Mouse (Mus musculus): ENCODE data around the gene Gm17651. TPM values are rescaled to one million over a fixed set of nuclear protein-coding genes. Genes with fewer than 3 reads are reported as not detected.

Gene Gm17651
- polyA plus RNA-seq, 1 experiment from 2014 or later = not detected

DNA sequence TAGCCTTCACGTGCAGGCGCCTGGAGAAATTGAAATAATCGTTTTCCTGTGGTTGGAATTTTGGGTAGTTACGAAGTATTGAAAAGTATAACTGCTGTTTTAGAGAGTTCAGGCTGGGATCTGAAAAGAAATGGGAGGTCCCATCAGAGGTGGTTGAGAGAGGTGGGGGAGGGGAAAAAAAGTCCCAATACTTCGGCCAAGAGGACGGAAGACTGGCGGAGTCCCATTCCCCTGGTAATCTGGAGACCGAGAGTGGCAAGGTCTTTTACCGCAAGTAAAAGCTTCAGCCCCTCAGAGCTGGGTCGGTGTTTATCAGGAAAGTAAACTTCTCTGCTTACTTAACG lies 7.6 kb upstream of the Gm17651 start:
- no peak overlapping the region for H3K27ac ChIP-seq (ENCODE audit: low read depth, low read length)
- no peak for TF ChIP-seq CTCF (IDR thresholded peaks at IDR 0.05; ENCODE audit: low read depth)
- no peak for ATAC-seq
- WGBS = 12% methylated on average over 11 of the region's 11 CpGs
- H3K9ac ChIP-seq (ENCODE audit: low read depth, low read length) = no peak overlapping the region
- H3K4me3 ChIP-seq (ENCODE audit: low read depth, low read length) = peak overlapping the region; percentile 37
- no peaks in the 10 kb centered on the region for H3K27me3 ChIP-seq (replicated peaks; ENCODE audit: control insufficient read depth, insufficient read depth, low read length)
- H3K4me2 ChIP-seq (replicated peaks; ENCODE audit: low read depth) = peak overlapping the region; percentile 78
- no peaks in the 10 kb centered on the region for H3K36me3 ChIP-seq (ENCODE audit: control insufficient read depth, insufficient read depth)
- peaks cover 6% of the 10 kb centered on the region; the same call in 1 of the 2 replicates for H3K4me1 ChIP-seq (replicated peaks; ENCODE audit: control insufficient read depth, insufficient read depth, low read length)
- no peaks in the 10 kb centered on the region for H3K9me3 ChIP-seq (ENCODE audit: control insufficient read depth)

DNA sequence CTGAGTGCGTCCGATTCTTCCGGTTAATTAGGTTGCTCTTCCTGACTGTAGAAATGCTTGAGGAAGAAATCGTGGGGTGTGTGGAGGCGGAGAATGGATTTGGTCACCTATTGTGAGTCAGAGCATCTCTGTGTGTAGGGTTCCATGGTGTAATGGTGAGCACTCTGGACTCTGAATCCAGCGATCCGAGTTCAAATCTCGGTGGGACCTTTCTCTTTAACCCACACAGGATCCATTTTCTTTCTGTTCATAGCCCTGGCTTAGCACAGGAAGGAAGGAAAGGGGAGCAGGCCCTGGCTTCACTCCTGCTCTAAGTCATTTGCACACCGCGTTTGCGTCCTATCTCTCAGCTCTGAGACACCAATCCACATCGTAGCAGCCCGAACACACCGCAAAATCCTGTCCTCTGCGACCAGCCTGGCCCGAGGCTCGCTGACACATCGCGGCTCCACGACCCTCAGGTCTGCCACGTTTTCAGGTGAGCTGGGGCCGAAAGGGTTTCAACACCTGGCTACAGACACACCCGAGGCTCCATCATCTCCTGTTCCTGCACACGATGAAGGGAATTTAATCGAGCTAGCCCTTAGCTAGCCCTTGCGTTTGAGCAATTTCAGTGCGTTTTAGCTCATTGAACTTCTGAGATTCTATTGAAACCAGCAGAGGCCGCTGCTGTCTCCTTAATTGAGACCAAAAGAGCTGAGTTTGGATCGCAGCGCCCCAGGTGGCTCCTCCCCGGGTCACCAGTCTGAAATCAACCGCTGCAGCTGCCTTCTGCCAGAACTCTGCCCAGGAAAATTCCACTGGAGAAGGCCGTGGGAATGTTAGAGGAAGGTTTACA lies 7.0 kb upstream of the Gm17651 start:
- Histone ChIP-seq H3K27ac (ENCODE audit: low read depth, low read length) (peak overlapping the region; percentile 21), H3K9ac (ENCODE audit: low read depth, low read length) (peak overlapping the region; percentile 44), H3K27me3 (replicated peaks; ENCODE audit: control insufficient read depth, insufficient read depth, low read length) (no peaks in the 10 kb centered on the region), H3K4me1 (replicated peaks; ENCODE audit: control insufficient read depth, insufficient read depth, low read length) (peaks cover 6% of the 10 kb centered on the region; the same call in 1 of the 2 replicates), H3K36me3 (ENCODE audit: control insufficient read depth, insufficient read depth) (no peaks in the 10 kb centered on the region), H3K4me3 (ENCODE audit: low read depth, low read length) (peak overlapping the region; percentile 37), H3K9me3 (ENCODE audit: control insufficient read depth) (no peaks in the 10 kb centered on the region), H3K4me2 (replicated peaks; ENCODE audit: low read depth) (peak overlapping the region; percentile 78)
- peak; percentile 34; the same call in 1 of the 2 replicates for ATAC-seq
- 4% methylated on average over 33 of the region's 33 CpGs for WGBS
- TF ChIP-seq CTCF (IDR thresholded peaks at IDR 0.05; ENCODE audit: low read depth) = peak; percentile 83

DNA sequence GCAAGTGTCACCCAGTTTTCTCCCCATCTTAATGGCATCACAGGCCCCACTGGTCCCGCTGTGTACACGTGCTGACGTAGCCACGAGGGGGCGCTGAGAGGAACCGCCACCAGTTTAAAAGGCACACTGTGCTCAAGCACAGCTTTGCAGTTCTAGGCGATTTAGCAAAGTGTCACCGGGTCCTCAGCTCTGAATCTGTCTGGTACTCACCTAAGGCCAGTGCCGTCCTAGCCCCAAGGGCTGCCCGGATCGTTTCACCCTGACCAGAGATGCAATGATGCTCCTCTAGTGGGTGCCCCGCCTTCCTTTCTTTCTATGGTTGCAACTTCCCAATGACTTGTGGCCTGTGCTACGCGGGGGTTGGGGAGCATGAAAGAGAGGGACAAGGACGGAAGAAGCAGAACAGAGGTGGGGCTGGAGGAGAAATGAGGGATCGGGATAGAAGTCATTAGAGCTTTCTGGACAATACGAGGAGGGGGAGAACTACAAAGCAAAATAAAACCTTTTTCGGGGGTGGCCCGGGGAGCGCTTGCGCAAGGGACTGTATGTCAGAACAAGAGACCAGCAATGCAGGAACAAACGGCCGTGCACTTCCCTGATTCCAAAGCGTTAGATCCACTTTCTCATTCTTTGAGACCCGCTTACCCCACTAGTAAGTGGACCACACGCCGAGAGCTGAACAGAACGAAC lies 6.3 kb upstream of the Gm17651 start:
- no peaks in the 10 kb centered on the region for H3K27me3 ChIP-seq (replicated peaks; ENCODE audit: control insufficient read depth, insufficient read depth, low read length)
- peak overlapping the region; percentile 44 for H3K9ac ChIP-seq (ENCODE audit: low read depth, low read length)
- H3K27ac ChIP-seq (ENCODE audit: low read depth, low read length) = peak overlapping the region; percentile 21; the same call in 1 of the 2 replicates
- TF ChIP-seq CTCF (IDR thresholded peaks at IDR 0.05; ENCODE audit: low read depth) = peak; percentile 89
- ATAC-seq = peak; percentile 71
- 9% methylated on average over 28 of the region's 28 CpGs for WGBS
- H3K36me3 ChIP-seq (ENCODE audit: control insufficient read depth, insufficient read depth) = no peaks in the 10 kb centered on the region
- peak overlapping the region; percentile 37 for H3K4me3 ChIP-seq (ENCODE audit: low read depth, low read length)
- H3K9me3 ChIP-seq (ENCODE audit: control insufficient read depth) = no peaks in the 10 kb centered on the region
- H3K4me1 ChIP-seq (replicated peaks; ENCODE audit: control insufficient read depth, insufficient read depth, low read length) = peaks cover 6% of the 10 kb centered on the region; the same call in 1 of the 2 replicates
- peak overlapping the region; percentile 78 for H3K4me2 ChIP-seq (replicated peaks; ENCODE audit: low read depth)

DNA sequence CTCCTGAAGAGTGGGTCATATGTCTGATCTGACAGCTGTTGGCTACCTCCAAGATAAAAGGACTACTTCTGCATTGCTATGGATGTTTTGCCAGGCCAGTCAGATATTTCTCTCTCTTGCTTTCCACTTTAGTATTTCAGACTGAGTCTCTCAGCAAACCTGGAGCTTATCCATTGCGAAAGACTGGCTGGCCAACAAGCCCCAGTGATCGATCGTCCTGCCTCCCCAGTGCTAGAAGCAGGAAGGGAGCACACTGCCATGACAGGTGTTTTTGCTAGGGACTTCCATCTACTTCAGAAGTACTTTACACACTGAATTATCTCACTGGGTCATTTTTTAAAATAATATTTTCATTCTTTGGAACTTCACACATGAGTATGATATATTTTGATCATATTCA lies 3.9 kb upstream of the Gm17651 start:
- H3K4me2 ChIP-seq (replicated peaks; ENCODE audit: low read depth) = no peak overlapping the region
- H3K27me3 ChIP-seq (replicated peaks; ENCODE audit: control insufficient read depth, insufficient read depth, low read length) = no peaks in the 10 kb centered on the region
- no peaks in the 10 kb centered on the region for H3K36me3 ChIP-seq (ENCODE audit: control insufficient read depth, insufficient read depth)
- no peak overlapping the region for H3K27ac ChIP-seq (ENCODE audit: low read depth, low read length)
- whole genome bisulfite sequencing = 86% methylated on average over 3 of the region's 3 CpGs
- H3K9ac ChIP-seq (ENCODE audit: low read depth, low read length) = no peak overlapping the region
- H3K9me3 ChIP-seq (ENCODE audit: control insufficient read depth) = no peaks in the 10 kb centered on the region
- no peak for TF ChIP-seq CTCF (IDR thresholded peaks at IDR 0.05; ENCODE audit: low read depth)
- no peak for ATAC-seq
- no peak overlapping the region for H3K4me3 ChIP-seq (ENCODE audit: low read depth, low read length)
- H3K4me1 ChIP-seq (replicated peaks; ENCODE audit: control insufficient read depth, insufficient read depth, low read length) = peaks cover 6% of the 10 kb centered on the region; the same call in 1 of the 2 replicates

DNA sequence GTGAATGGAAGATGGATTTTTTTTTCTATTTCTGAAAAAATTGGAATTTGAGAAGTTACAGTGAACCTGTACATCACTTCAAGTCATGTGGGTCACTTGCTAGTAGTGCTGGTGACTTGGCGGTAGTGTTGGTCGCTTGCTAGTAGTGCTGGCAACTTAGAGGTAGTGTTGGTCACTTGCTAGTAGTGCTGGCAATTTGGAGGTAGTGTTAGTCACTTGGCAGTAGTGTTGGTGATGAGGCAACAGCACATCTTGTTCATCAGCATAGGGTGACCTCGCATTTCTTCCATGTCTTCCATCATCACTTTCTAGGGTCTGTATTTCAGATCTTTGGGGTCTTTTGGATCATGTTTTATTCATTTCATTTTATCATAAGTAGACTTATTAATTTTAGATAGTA lies 1.6 kb upstream of the Gm17651 start:
- no peaks in the 10 kb centered on the region; the same call in 1 of the 2 replicates for H3K4me1 ChIP-seq (replicated peaks; ENCODE audit: control insufficient read depth, insufficient read depth, low read length)
- no peak overlapping the region for H3K4me2 ChIP-seq (replicated peaks; ENCODE audit: low read depth)
- no peaks in the 10 kb centered on the region for H3K27me3 ChIP-seq (replicated peaks; ENCODE audit: control insufficient read depth, insufficient read depth, low read length)
- no peak overlapping the region for H3K27ac ChIP-seq (ENCODE audit: low read depth, low read length)
- 94% methylated on average over 3 of the region's 3 CpGs for WGBS
- ATAC-seq = no peak
- H3K4me3 ChIP-seq (ENCODE audit: low read depth, low read length) = no peak overlapping the region
- H3K36me3 ChIP-seq (ENCODE audit: control insufficient read depth, insufficient read depth) = 0 out of 2 replicates have a peak, but pooled peaks cover 3% of the 10 kb centered on the region
- no peak overlapping the region for H3K9ac ChIP-seq (ENCODE audit: low read depth, low read length)
- no peak for TF ChIP-seq CTCF (IDR thresholded peaks at IDR 0.05; ENCODE audit: low read depth)
- no peaks in the 10 kb centered on the region for H3K9me3 ChIP-seq (ENCODE audit: control insufficient read depth)

DNA sequence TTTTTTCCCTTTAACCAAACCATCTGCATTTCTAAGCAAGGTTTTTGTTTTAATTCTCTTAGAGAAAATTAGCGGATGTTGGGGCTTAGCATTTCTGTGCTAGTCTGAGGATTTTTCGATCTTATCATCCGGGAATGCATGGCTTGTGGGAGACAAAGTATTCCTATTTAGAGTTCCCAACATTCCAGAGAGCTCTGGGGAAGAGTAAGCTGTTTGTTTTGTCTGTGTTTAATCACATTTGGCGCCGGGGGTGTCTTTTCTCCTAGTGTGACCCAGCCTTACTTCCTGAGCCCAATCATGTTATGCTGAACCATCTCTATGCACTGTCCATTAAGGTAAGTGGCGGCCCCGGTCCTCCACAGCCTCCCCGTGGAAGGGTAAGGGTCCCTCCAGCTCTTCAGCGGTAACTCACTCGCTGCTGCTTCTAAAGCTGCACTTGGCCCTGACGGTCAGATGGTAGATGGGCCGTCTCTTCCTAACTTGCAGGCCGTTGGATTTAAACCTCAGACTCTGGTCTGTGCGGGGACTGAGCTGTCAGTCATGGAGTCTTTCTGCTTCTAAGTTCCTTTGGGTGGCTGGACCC lies 7.3 kb downstream of the Gm17651 start:
- Histone ChIP-seq H3K4me2 (replicated peaks; ENCODE audit: low read depth) (no peak overlapping the region), H3K9me3 (ENCODE audit: control insufficient read depth) (no peaks in the 10 kb centered on the region), H3K4me1 (replicated peaks; ENCODE audit: control insufficient read depth, insufficient read depth, low read length) (no peaks in the 10 kb centered on the region), H3K36me3 (ENCODE audit: control insufficient read depth, insufficient read depth) (peaks cover 45% of the 10 kb centered on the region), H3K27me3 (replicated peaks; ENCODE audit: control insufficient read depth, insufficient read depth, low read length) (no peaks in the 10 kb centered on the region), H3K27ac (ENCODE audit: low read depth, low read length) (no peak overlapping the region), H3K9ac (ENCODE audit: low read depth, low read length) (no peak overlapping the region), H3K4me3 (ENCODE audit: low read depth, low read length) (no peak overlapping the region)
- ATAC-seq = no peak
- WGBS = 63% methylated on average over 14 of the region's 14 CpGs
- no peak for TF ChIP-seq CTCF (IDR thresholded peaks at IDR 0.05; ENCODE audit: low read depth)
